Mouse (Mus musculus): Measurements from ENCODE around the gene Foxk1.

DNA sequence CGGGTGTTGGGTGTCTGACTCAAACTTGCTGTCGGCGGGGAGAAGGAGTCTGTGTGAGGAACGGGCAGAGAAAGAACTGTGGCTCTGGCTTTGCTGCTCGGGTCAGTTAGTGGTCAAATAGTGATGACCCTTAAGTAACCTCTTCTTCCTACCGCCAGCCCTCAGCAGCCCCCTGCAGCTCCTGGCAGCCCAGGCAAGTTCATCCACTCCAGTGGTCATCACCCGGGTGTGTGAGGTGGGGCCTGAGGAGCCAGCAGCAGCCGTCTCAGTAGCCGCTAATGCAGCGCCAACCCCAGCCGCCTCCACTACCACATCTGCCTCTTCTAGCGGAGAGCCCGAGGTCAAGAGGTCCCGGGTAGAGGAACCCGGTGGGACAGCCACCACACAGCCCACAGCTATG lies 55.0 kb downstream of the Foxk1 start:
- TF ChIP-seq CTCF (IDR thresholded peaks at IDR 0.05; ENCODE audit: low read depth), result no peak
- TF ChIP-seq EP300 (IDR thresholded peaks at IDR 0.05; ENCODE audit: low read depth), result no peak
